19 mouse cellular contexts compared by ENCODE assay signal in the genomic region with DNA sequence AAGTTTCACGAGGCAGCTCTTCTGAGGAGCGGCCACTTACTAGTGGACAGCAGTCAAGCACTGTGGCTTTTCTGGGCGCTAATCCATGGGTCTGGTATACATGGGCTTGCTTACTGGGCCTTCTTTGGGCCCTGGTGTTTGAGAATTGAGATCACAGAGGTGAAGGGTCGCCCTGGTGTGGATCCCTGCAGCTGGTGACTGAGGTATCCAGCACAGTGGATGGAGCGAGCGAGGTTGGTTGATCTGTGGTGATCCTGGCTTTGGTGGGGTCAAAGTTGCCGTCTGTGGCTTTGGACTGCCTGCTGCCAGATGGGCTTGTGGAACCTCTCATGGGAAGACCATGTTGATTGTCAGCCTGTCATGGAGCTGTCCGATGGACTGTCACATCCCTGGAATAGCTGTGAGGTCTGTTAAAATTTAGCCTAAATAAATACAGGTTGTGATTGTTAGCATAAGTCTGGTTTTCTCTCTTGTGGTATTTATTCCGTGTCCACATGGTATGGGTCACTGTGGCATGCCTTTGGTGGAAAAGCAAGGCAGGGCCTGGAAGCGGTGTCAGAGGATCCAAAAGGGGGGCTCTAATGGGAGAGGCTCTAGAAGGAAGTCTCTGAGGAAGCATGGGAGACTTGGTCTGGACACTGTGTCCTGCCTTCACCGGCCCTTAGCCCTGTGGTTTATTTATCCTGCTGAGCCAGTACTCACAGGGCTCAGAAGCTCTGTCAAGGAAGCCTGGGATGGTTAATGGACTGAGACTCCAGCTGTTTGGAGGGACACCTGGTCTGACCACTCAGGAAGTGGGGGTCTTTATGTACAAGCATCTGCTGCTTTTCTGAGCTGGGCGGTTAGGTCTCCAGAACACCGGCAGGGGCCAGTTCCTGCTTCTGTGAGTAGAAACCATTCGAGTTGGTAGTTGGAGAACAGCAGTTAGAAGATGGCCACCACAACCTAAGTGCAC. TPM values are rescaled to one million over a fixed set of nuclear protein-coding genes. Genes with fewer than 3 reads are reported as not detected.
DNase-seq lines count a peak whose midpoint lies in the region; ATAC-seq and TF ChIP-seq lines count a peak whose summit lies in the region.
"Had no signal": no experiment of that assay in that cellular context is flagged by ENCODE, and none has a peak within 500 bp of the region (broad histone marks: within the 10 kb centered on the region; RNA-seq: fewer than 3 reads in every experiment).

No protein-coding gene starts in this region.

- H3K27me3 ChIP-seq in hindbrain, embryonic 14.5 days (ENCODE audit: control insufficient read depth, insufficient read depth, low read length), result no peaks in the 10 kb centered on the region
- no peaks in the 10 kb centered on the region for H3K27me3 ChIP-seq in hindbrain, embryonic 16.5 days (replicated peaks; ENCODE audit: control insufficient read depth, insufficient read depth, low read length)
- no peaks in the 10 kb centered on the region for H3K27me3 ChIP-seq in liver, embryonic 16.5 days (ENCODE audit: control insufficient read depth, insufficient read depth, low read depth, low read length)
- no peaks in the 10 kb centered on the region for H3K27me3 ChIP-seq in embryonic facial prominence, embryonic 10.5 days (replicated peaks; ENCODE audit: low read depth, poor library complexity, severe bottlenecking)
- H3K27me3 ChIP-seq in forebrain, postnatal 0 days (ENCODE audit: insufficient read depth, low read length), result no peaks in the 10 kb centered on the region
- H3K27me3 ChIP-seq: hindbrain, embryonic 13.5 days; limb, embryonic 13.5 days; midbrain, embryonic 15.5 days; neural tube, embryonic 12.5 days had no signal

- no peak for ATAC-seq in hindbrain, embryonic 14.5 days (ENCODE audit: low FRiP score)
- ATAC-seq in hindbrain, embryonic 16.5 days, result no peak
- ATAC-seq in liver, embryonic 16.5 days (ENCODE audit: low read depth), result peak; percentile 77
- ATAC-seq in forebrain, postnatal 0 days, result no peak
- ATAC-seq: intestine, postnatal 0 days; midbrain, embryonic 15.5 days had no signal

- 0 out of 2 replicates have a peak, but pooled peaks cover 4% of the 10 kb centered on the region for H3K36me3 ChIP-seq in hindbrain, embryonic 14.5 days (replicated peaks; ENCODE audit: control insufficient read depth, insufficient read depth)
- no peaks in the 10 kb centered on the region for H3K36me3 ChIP-seq in hindbrain, embryonic 16.5 days (ENCODE audit: control insufficient read depth, insufficient read depth, low read length)
- H3K36me3 ChIP-seq in liver, embryonic 16.5 days (ENCODE audit: control insufficient read depth, insufficient read depth), result no peaks in the 10 kb centered on the region
- H3K36me3 ChIP-seq in embryonic facial prominence, embryonic 10.5 days (replicated peaks), result peaks cover 53% of the 10 kb centered on the region
- H3K36me3 ChIP-seq in forebrain, postnatal 0 days (ENCODE audit: insufficient read depth), result no peaks in the 10 kb centered on the region; the same call in 1 of the 2 replicates
- H3K36me3 ChIP-seq: hindbrain, embryonic 13.5 days; midbrain, embryonic 15.5 days had no signal

- H3K4me1 ChIP-seq in hindbrain, embryonic 14.5 days (replicated peaks; ENCODE audit: control insufficient read depth, insufficient read depth, low read length), result no peaks in the 10 kb centered on the region
- H3K4me1 ChIP-seq in hindbrain, embryonic 16.5 days (ENCODE audit: control insufficient read depth, insufficient read depth, low read depth, low read length), result peaks cover 6% of the 10 kb centered on the region
- peaks cover 17% of the 10 kb centered on the region for H3K4me1 ChIP-seq in liver, embryonic 16.5 days (ENCODE audit: control insufficient read depth, low read depth, low read length)
- H3K4me1 ChIP-seq in embryonic facial prominence, embryonic 10.5 days, result peaks cover 28% of the 10 kb centered on the region
- no peaks in the 10 kb centered on the region for H3K4me1 ChIP-seq in forebrain, postnatal 0 days (ENCODE audit: insufficient read depth)

- no peak overlapping the region for H3K4me2 ChIP-seq in hindbrain, embryonic 14.5 days (replicated peaks)
- no peak overlapping the region for H3K4me2 ChIP-seq in hindbrain, embryonic 16.5 days (ENCODE audit: low read length)
- H3K4me2 ChIP-seq in liver, embryonic 16.5 days (ENCODE audit: low read depth, low read length), result no peak overlapping the region
- H3K4me2 ChIP-seq in forebrain, postnatal 0 days (ENCODE audit: low read depth), result no peak overlapping the region
- H3K4me2 ChIP-seq: hindbrain, embryonic 13.5 days; limb, embryonic 13.5 days; midbrain, embryonic 15.5 days; neural tube, embryonic 12.5 days had no signal

- DNase-seq in hindbrain, embryonic 14.5 days (ENCODE audit: low spot score), result no peak
- peak; percentile 30 for DNase-seq in thymus, postnatal 0 days (ENCODE audit: low spot score)
- DNase-seq in thymus, adult 18-20 months, result no peak
- DNase-seq in embryonic facial prominence, embryonic 10.5 days (ENCODE audit: low spot score), result no peak
- no peak for DNase-seq in forebrain, postnatal 0 days
- DNase-seq in heart, adult 8-10 months (ENCODE audit: low spot score), result no peak
- DNase-seq: cerebellum, adult 11-12 months; cerebellum, postnatal 36 days; heart, adult 2 months had no signal

- 87% methylated on average over 14 of the region's 14 CpGs for WGBS in hindbrain, embryonic 14.5 days
- 88% methylated on average over 14 of the region's 14 CpGs for WGBS in hindbrain, embryonic 16.5 days
- 40% methylated on average over 14 of the region's 14 CpGs for WGBS in liver, embryonic 16.5 days (ENCODE audit: insufficient replicate concordance)
- WGBS in embryonic facial prominence, embryonic 10.5 days, result 79% methylated on average over 14 of the region's 14 CpGs
- 88% methylated on average over 14 of the region's 14 CpGs for WGBS in forebrain, postnatal 0 days

- no peak overlapping the region for H3K9ac ChIP-seq in hindbrain, embryonic 14.5 days
- H3K9ac ChIP-seq in hindbrain, embryonic 16.5 days (ENCODE audit: low read depth, low read length), result no peak overlapping the region
- H3K9ac ChIP-seq in liver, embryonic 16.5 days (ENCODE audit: low read depth, low read length), result no peak overlapping the region
- no peak overlapping the region for H3K9ac ChIP-seq in forebrain, postnatal 0 days
- H3K9ac ChIP-seq: hindbrain, embryonic 13.5 days; limb, embryonic 13.5 days; midbrain, embryonic 15.5 days; neural tube, embryonic 12.5 days had no signal

- no peaks in the 10 kb centered on the region for H3K9me3 ChIP-seq in hindbrain, embryonic 14.5 days (ENCODE audit: control insufficient read depth, low read length)
- H3K9me3 ChIP-seq in hindbrain, embryonic 16.5 days (ENCODE audit: control insufficient read depth, low read length), result no peaks in the 10 kb centered on the region
- no peaks in the 10 kb centered on the region for H3K9me3 ChIP-seq in liver, embryonic 16.5 days (replicated peaks; ENCODE audit: control insufficient read depth, low read length)
- no peaks in the 10 kb centered on the region for H3K9me3 ChIP-seq in embryonic facial prominence, embryonic 10.5 days
- H3K9me3 ChIP-seq in forebrain, postnatal 0 days (ENCODE audit: low read length), result no peaks in the 10 kb centered on the region
- H3K9me3 ChIP-seq: forebrain, embryonic 10.5 days; hindbrain, embryonic 13.5 days; limb, embryonic 13.5 days; midbrain, embryonic 15.5 days; neural tube, embryonic 12.5 days had no signal

- H3K4me3 ChIP-seq in hindbrain, embryonic 14.5 days (replicated peaks; ENCODE audit: low read length), result no peak overlapping the region
- H3K4me3 ChIP-seq in hindbrain, embryonic 16.5 days (ENCODE audit: low read length), result no peak overlapping the region
- H3K4me3 ChIP-seq in liver, embryonic 16.5 days (ENCODE audit: low read depth, low read length), result no peak overlapping the region
- H3K4me3 ChIP-seq in embryonic facial prominence, embryonic 10.5 days, result no peak overlapping the region
- H3K4me3 ChIP-seq in forebrain, postnatal 0 days (ENCODE audit: low read depth, low read length), result no peak overlapping the region
- H3K4me3 ChIP-seq: forebrain, embryonic 10.5 days; heart, adult 2 months; hindbrain, embryonic 13.5 days; layer of hippocampus, adult 2 months; limb, embryonic 13.5 days; midbrain, embryonic 15.5 days; neural tube, embryonic 12.5 days had no signal

- 0 out of 2 replicates have a peak overlapping the region, but pooled peaks have one; percentile 16 for H3K27ac ChIP-seq in hindbrain, embryonic 14.5 days
- no peak overlapping the region for H3K27ac ChIP-seq in hindbrain, embryonic 16.5 days (ENCODE audit: low read depth, low read length)
- peak overlapping the region; percentile 73 for H3K27ac ChIP-seq in liver, embryonic 16.5 days (ENCODE audit: low read length)
- H3K27ac ChIP-seq in embryonic facial prominence, embryonic 10.5 days (replicated peaks), result no peak overlapping the region; the same call in 1 of the 2 replicates
- no peak overlapping the region for H3K27ac ChIP-seq in forebrain, postnatal 0 days (ENCODE audit: low read depth, low read length)
- H3K27ac ChIP-seq: forebrain, embryonic 10.5 days; heart, adult 2 months; hindbrain, embryonic 13.5 days; layer of hippocampus, adult 2 months; limb, embryonic 13.5 days; midbrain, embryonic 15.5 days; neural tube, embryonic 12.5 days had no signal

- TF ChIP-seq CTCF in forebrain, postnatal 0 days (IDR thresholded peaks at IDR 0.05; ENCODE audit: low read depth), result no peak

RNA-seq across cellular contexts. Expression of a gene that starts 18.1 kb away (rescaled TPM):
- polyA plus RNA-seq in hindbrain, embryonic 14.5 days (2014; fragmentation: Nextera tagmentation; extraction: Ambion mirVana), result 19.6 and 24.0 TPM in 2 replicates
- polyA plus RNA-seq in hindbrain, embryonic 16.5 days (2015; fragmentation: Nextera tagmentation; extraction: Ambion mirVana), result 11.5 and 13.6 TPM in 2 replicates
- 4.0 and 5.6 TPM in 2 replicates for polyA plus RNA-seq in thymus, postnatal 0 days (2015; fragmentation: Nextera tagmentation; extraction: Ambion mirVana)
- 1.8 and 2.0 TPM in 2 replicates for polyA plus RNA-seq in liver, embryonic 16.5 days (2015; fragmentation: Nextera tagmentation; extraction: Ambion mirVana)
- 8.1 and 9.1 TPM in 2 replicates for polyA plus RNA-seq in embryonic facial prominence, embryonic 10.5 days (2016; fragmentation: Nextera tagmentation; extraction: Ambion mirVana)
- 44.9 and 49.6 TPM in 2 replicates for total RNA-seq in forebrain, postnatal 0 days (2014; rRNA removed)
- polyA plus RNA-seq in forebrain, postnatal 0 days (2015; fragmentation: Nextera tagmentation; extraction: Ambion mirVana), result 6.9 and 10.1 TPM in 2 replicates
- 10 to 100 TPM in 2 of 4 experiments, 1 to 10 TPM in 2; 8.0 to 13.3 (median 9.5) TPM for total RNA-seq in heart, adult 8-10 months (2022)

RNA-seq across cellular contexts. Expression of a gene that starts 41.6 kb away (rescaled TPM):
- 14.5 and 17.0 TPM in 2 replicates for polyA plus RNA-seq in hindbrain, embryonic 14.5 days (2014; fragmentation: Nextera tagmentation; extraction: Ambion mirVana)
- polyA plus RNA-seq in hindbrain, embryonic 16.5 days (2015; fragmentation: Nextera tagmentation; extraction: Ambion mirVana), result 19.5 and 22.2 TPM in 2 replicates
- 0.77 and 1.2 TPM in 2 replicates for polyA plus RNA-seq in thymus, postnatal 0 days (2015; fragmentation: Nextera tagmentation; extraction: Ambion mirVana)
- 1.5 TPM in 2 replicates for polyA plus RNA-seq in liver, embryonic 16.5 days (2015; fragmentation: Nextera tagmentation; extraction: Ambion mirVana)
- 10.5 and 13.1 TPM in 2 replicates for polyA plus RNA-seq in embryonic facial prominence, embryonic 10.5 days (2016; fragmentation: Nextera tagmentation; extraction: Ambion mirVana)
- total RNA-seq in forebrain, postnatal 0 days (2014; rRNA removed), result 20.1 and 24.4 TPM in 2 replicates
- polyA plus RNA-seq in forebrain, postnatal 0 days (2015; fragmentation: Nextera tagmentation; extraction: Ambion mirVana), result 17.9 and 26.8 TPM in 2 replicates
- under 1 TPM; 0.46 to 0.97 (median 0.77) TPM for total RNA-seq in heart, adult 8-10 months (2022)

RNA-seq across cellular contexts. Expression of a gene that starts 46.1 kb away (rescaled TPM):
- polyA plus RNA-seq in hindbrain, embryonic 14.5 days (2014; fragmentation: Nextera tagmentation; extraction: Ambion mirVana), result 0.20 and 0.50 TPM in 2 replicates
- 0.49 and 0.81 TPM in 2 replicates for polyA plus RNA-seq in hindbrain, embryonic 16.5 days (2015; fragmentation: Nextera tagmentation; extraction: Ambion mirVana)
- polyA plus RNA-seq in thymus, postnatal 0 days (2015; fragmentation: Nextera tagmentation; extraction: Ambion mirVana), result 0.39 and 0.55 TPM in 2 replicates
- not detected in 2 replicates for polyA plus RNA-seq in liver, embryonic 16.5 days (2015; fragmentation: Nextera tagmentation; extraction: Ambion mirVana)
- polyA plus RNA-seq in embryonic facial prominence, embryonic 10.5 days (2016; fragmentation: Nextera tagmentation; extraction: Ambion mirVana), result not detected in 2 replicates
- 0.23 and 0.24 TPM in 2 replicates for total RNA-seq in forebrain, postnatal 0 days (2014; rRNA removed)
- 0.90 and 1.1 TPM in 2 replicates for polyA plus RNA-seq in forebrain, postnatal 0 days (2015; fragmentation: Nextera tagmentation; extraction: Ambion mirVana)
- not detected for total RNA-seq in heart, adult 8-10 months (2022)
- total RNA-seq: heart, adult 2 months had no signal
- polyA plus RNA-seq: forebrain, embryonic 10.5 days; heart, postnatal 0 days; intestine, postnatal 0 days; limb, embryonic 13.5 days; neural tube, embryonic 12.5 days had no signal

Comparison
In these comparisons a context has a peak if more than half of its experiments do, and no peak if none do; other contexts are left out.
1. H3K27ac ChIP-seq: peak in hindbrain, embryonic 14.5 days (single experiment) and liver, embryonic 16.5 days (single experiment); none in hindbrain, embryonic 16.5 days (single experiment), embryonic facial prominence, embryonic 10.5 days (single experiment) and forebrain, postnatal 0 days (single experiment).